Mouse (Mus musculus): ENCODE results near the gene Pim2.

DNA sequence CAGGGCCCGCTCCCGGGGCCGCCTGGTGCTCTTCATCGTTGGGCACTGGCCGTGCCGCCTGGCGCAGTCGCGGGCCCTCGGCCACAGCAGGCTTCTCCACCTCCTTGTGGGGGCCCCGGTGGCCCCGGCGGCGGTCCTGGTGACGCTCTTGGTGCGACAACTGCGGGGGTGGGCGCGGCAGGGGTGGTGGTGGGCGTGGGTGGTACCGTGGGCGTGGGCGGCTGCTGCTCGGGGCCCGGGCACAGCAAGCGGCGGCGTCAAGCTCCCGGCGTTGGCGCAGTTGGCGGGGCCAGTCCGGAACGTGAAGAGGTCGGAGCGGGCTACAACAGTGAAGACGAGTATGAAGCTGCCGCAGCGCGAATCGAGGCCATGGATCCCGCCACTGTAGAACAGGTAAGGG is 35.7 kb upstream of the Pim2 start:
- no peak for TF ChIP-seq CTCF (IDR thresholded peaks at IDR 0.05; ENCODE audit: borderline replicate concordance, control insufficient read depth, extremely low read depth, insufficient read depth, low read length, poor library complexity)
- TF ChIP-seq POLR2A (IDR thresholded peaks at IDR 0.05; ENCODE audit: control insufficient read depth, extremely low read depth, insufficient read depth, low read length, poor library complexity): no peak

Data from thymus, adult 2 months (tissue).